In the genomic region with DNA sequence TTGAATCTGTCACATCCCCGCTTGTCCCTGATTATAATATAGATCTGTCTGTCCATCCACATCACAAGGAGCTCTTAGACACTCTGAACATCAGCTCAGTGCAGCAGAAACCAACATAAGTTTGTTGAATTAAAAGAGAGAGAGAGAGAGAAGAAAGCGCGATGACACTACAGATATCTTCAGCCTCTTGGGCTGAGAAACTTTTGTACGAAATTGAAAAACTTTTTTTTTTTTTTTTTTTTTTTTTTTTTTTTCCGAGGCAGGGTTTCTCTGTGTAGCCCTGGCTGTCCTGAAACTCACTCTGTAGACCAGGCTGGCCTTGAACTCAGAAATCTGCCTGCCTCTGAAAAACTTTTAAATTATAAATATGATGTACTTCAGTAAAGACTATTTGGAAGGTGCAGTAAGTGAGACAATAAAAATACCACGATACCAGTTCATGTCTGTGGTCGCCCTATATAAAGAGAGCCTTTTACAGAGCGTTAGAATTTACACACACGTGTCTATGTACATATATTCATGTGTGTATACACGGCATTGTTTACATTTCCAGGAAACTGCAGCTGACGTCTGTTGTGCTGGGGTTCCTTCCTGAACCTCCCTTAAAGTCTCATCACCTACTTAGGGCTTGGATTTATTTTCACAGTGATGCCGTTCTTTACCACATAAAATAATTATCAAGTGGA, we compare ENCODE assay signal across 9 mouse cellular contexts. TPM values are rescaled to one million over a fixed set of nuclear protein-coding genes. Genes with fewer than 3 reads are reported as not detected.
DNase-seq lines count a peak whose midpoint lies in the region; ATAC-seq lines count a peak whose summit lies in the region.
"Had no signal": no experiment of that assay in that cellular context is flagged by ENCODE, and none has a peak within 500 bp of the region (broad histone marks: within the 10 kb centered on the region; RNA-seq: fewer than 3 reads in every experiment).

No protein-coding gene starts in this region.

- no peaks in the 10 kb centered on the region for H3K9me3 ChIP-seq in liver, embryonic 11.5 days (ENCODE audit: control insufficient read depth, low read length)
- no peaks in the 10 kb centered on the region for H3K9me3 ChIP-seq in forebrain, embryonic 11.5 days (ENCODE audit: control insufficient read depth, low read length)
- no peaks in the 10 kb centered on the region for H3K9me3 ChIP-seq in limb, embryonic 12.5 days
- H3K9me3 ChIP-seq in stomach, embryonic 14.5 days (ENCODE audit: control insufficient read depth, low read depth, low read length), result no peaks in the 10 kb centered on the region

- H3K4me1 ChIP-seq in liver, embryonic 11.5 days (replicated peaks; ENCODE audit: control insufficient read depth, insufficient read depth, low read length), result no peaks in the 10 kb centered on the region
- H3K4me1 ChIP-seq in forebrain, embryonic 11.5 days (replicated peaks; ENCODE audit: control insufficient read depth, insufficient read depth, low read length), result no peaks in the 10 kb centered on the region
- peaks cover 12% of the 10 kb centered on the region for H3K4me1 ChIP-seq in limb, embryonic 12.5 days (replicated peaks)
- H3K4me1 ChIP-seq in stomach, embryonic 14.5 days (ENCODE audit: control insufficient read depth, insufficient read depth, low read length), result no peaks in the 10 kb centered on the region

- H3K27me3 ChIP-seq in liver, embryonic 11.5 days (replicated peaks; ENCODE audit: control insufficient read depth, insufficient read depth, low read length), result no peaks in the 10 kb centered on the region
- no peaks in the 10 kb centered on the region for H3K27me3 ChIP-seq in forebrain, embryonic 11.5 days (ENCODE audit: control insufficient read depth, insufficient read depth, low read length)
- H3K27me3 ChIP-seq in limb, embryonic 12.5 days, result no peaks in the 10 kb centered on the region
- no peaks in the 10 kb centered on the region for H3K27me3 ChIP-seq in stomach, embryonic 14.5 days (ENCODE audit: control insufficient read depth, insufficient read depth, low read length)

- no peak overlapping the region for H3K27ac ChIP-seq in liver, embryonic 11.5 days (ENCODE audit: low read depth, low read length)
- H3K27ac ChIP-seq in forebrain, embryonic 11.5 days (ENCODE audit: low read depth, low read length), result no peak overlapping the region
- no peak overlapping the region for H3K27ac ChIP-seq in limb, embryonic 12.5 days
- no peak overlapping the region for H3K27ac ChIP-seq in stomach, embryonic 14.5 days (ENCODE audit: low read length)

- no peak for DNase-seq in liver, embryonic 11.5 days (ENCODE audit: low spot score)
- DNase-seq in liver, result no peak
- no peak for DNase-seq in forebrain, embryonic 11.5 days (ENCODE audit: low spot score)
- DNase-seq in left cerebral cortex, adult 11 months (ENCODE audit: low spot score), result no peak
- no peak for DNase-seq in urinary bladder, postnatal 4 days (ENCODE audit: low spot score in 2 of 2)
- DNase-seq: spleen, adult 18-20 months had no signal

- 0 out of 2 replicates have a peak overlapping the region, but pooled peaks have one; percentile 28 for H3K4me3 ChIP-seq in liver, embryonic 11.5 days (ENCODE audit: low read depth, low read length)
- no peak overlapping the region for H3K4me3 ChIP-seq in forebrain, embryonic 11.5 days (ENCODE audit: low read depth, low read length)
- peak overlapping the region; percentile 2; the same call in 1 of the 2 replicates for H3K4me3 ChIP-seq in limb, embryonic 12.5 days (replicated peaks)
- H3K4me3 ChIP-seq in stomach, embryonic 14.5 days (ENCODE audit: low read depth, low read length), result 0 out of 2 replicates have a peak overlapping the region, but pooled peaks have one; percentile 2
- H3K4me3 ChIP-seq: erythroblast, embryonic 14.5 days had no signal

- WGBS in liver, embryonic 11.5 days, result 41% methylated on average over 12 of the region's 12 CpGs
- WGBS in forebrain, embryonic 11.5 days, result 56% methylated on average over 12 of the region's 12 CpGs
- 46% methylated on average over 12 of the region's 12 CpGs for WGBS in limb, embryonic 12.5 days
- 43% methylated on average over 11 of the region's 12 CpGs for whole genome bisulfite sequencing in stomach, embryonic 14.5 days

- no peak overlapping the region for H3K9ac ChIP-seq in liver, embryonic 11.5 days (ENCODE audit: low read depth, low read length)
- H3K9ac ChIP-seq in forebrain, embryonic 11.5 days (ENCODE audit: low read length), result 0 out of 2 replicates have a peak overlapping the region, but pooled peaks have one; percentile 23
- no peak overlapping the region for H3K9ac ChIP-seq in limb, embryonic 12.5 days (replicated peaks)
- H3K9ac ChIP-seq in stomach, embryonic 14.5 days (replicated peaks; ENCODE audit: low read depth, low read length), result no peak overlapping the region

- no peaks in the 10 kb centered on the region for H3K36me3 ChIP-seq in liver, embryonic 11.5 days (ENCODE audit: control insufficient read depth, insufficient read depth, low read length)
- no peaks in the 10 kb centered on the region for H3K36me3 ChIP-seq in forebrain, embryonic 11.5 days (ENCODE audit: control insufficient read depth, insufficient read depth, low read length)
- no peaks in the 10 kb centered on the region for H3K36me3 ChIP-seq in limb, embryonic 12.5 days
- H3K36me3 ChIP-seq in stomach, embryonic 14.5 days (ENCODE audit: control insufficient read depth, insufficient read depth, low read length), result no peaks in the 10 kb centered on the region

- no peak for ATAC-seq in liver, embryonic 11.5 days (replicated peaks; ENCODE audit: low FRiP score)
- ATAC-seq in forebrain, embryonic 11.5 days (replicated peaks; ENCODE audit: low FRiP score), result no peak
- no peak for ATAC-seq in limb, embryonic 12.5 days (ENCODE audit: insufficient number of reproducible peaks, insufficient read depth, low FRiP score, low TSS enrichment, low read depth)
- ATAC-seq in stomach, embryonic 14.5 days (ENCODE audit: insufficient number of reproducible peaks, insufficient read depth, low FRiP score, low read depth), result no peak; the same call in 1 of the 2 replicates

- H3K4me2 ChIP-seq in liver, embryonic 11.5 days, result peak overlapping the region; percentile 36
- peak overlapping the region; percentile 44 for H3K4me2 ChIP-seq in forebrain, embryonic 11.5 days (ENCODE audit: low read depth, low read length, severe bottlenecking)
- H3K4me2 ChIP-seq in limb, embryonic 12.5 days, result peak overlapping the region; percentile 44
- H3K4me2 ChIP-seq in stomach, embryonic 14.5 days (replicated peaks; ENCODE audit: low read depth, low read length), result peak overlapping the region; percentile 30; the same call in 1 of the 2 replicates

RNA-seq across cellular contexts. Expression of a gene that starts 18.4 kb away (rescaled TPM):
- polyA plus RNA-seq in liver, embryonic 11.5 days (2014; fragmentation: Nextera tagmentation; extraction: Ambion mirVana), result 0.14 TPM in 1 of 2 replicates, not detected in the other
- polyA plus RNA-seq in forebrain, embryonic 11.5 days (2014; fragmentation: Nextera tagmentation; extraction: Ambion mirVana), result 1.0 and 1.6 TPM in 2 replicates
- 8.6 and 9.9 TPM in 2 replicates for polyA plus RNA-seq in limb, embryonic 12.5 days (2016; fragmentation: Nextera tagmentation; extraction: Ambion mirVana)
- not detected in 2 replicates for polyA plus RNA-seq in stomach, embryonic 14.5 days (2014; fragmentation: Nextera tagmentation; extraction: Ambion mirVana)
- polyA plus RNA-seq: erythroblast, embryonic 14.5 days had no signal
